In genomic region chr12:102368066-102368465, GRCm38 (mm10) we compare ENCODE assay signal across 14 mouse cellular contexts.
DNase-seq lines count a peak whose midpoint lies in the region; ATAC-seq and TF ChIP-seq lines count a peak whose summit lies in the region.
"Had no signal": no experiment of that assay in that cellular context is flagged by ENCODE, and none has a peak within 500 bp of the region (broad histone marks: within the 10 kb centered on the region; RNA-seq: fewer than 3 reads in every experiment).

No protein-coding gene starts in this region.

- 57% methylated on average over 7 of the region's 7 CpGs for WGBS in lung, adult 2 months
- WGBS in intestine, embryonic 15.5 days = 72% methylated on average over 7 of the region's 7 CpGs
- WGBS in heart, embryonic 11.5 days (ENCODE audit: insufficient replicate concordance) = 77% methylated on average over 7 of the region's 7 CpGs

- H3K4me1 ChIP-seq in lung, adult 2 months (ENCODE audit: control insufficient read depth, insufficient read depth, low read length) = peaks cover 2% of the 10 kb centered on the region; the same call in 1 of the 2 replicates
- peaks cover 8% of the 10 kb centered on the region for H3K4me1 ChIP-seq in intestine, embryonic 15.5 days (replicated peaks)
- H3K4me1 ChIP-seq in heart, embryonic 11.5 days (ENCODE audit: control insufficient read depth, insufficient read depth, low read length) = peaks cover 16% of the 10 kb centered on the region

- no peak overlapping the region for H3K4me2 ChIP-seq in intestine, embryonic 15.5 days (replicated peaks)
- no peak overlapping the region for H3K4me2 ChIP-seq in heart, embryonic 11.5 days
- H3K4me2 ChIP-seq: stomach, embryonic 15.5 days had no signal

- peak; percentile 88 for DNase-seq in CD4-positive helper T cell, adult 2 months (ENCODE audit: low read depth, low spot score)
- no peak for DNase-seq in lung, adult 2 months
- DNase-seq in spleen, postnatal 36 days (ENCODE audit: low spot score in 2 of 2) = peak; percentile 83 to 85
- DNase-seq in adrenal gland, postnatal 14 days = no peak
- no peak for DNase-seq in kidney, adult 18-20 months
- DNase-seq: adrenal gland, adult 2 months; cerebellum, postnatal 14 days; gastrocnemius, postnatal 10 days; left cerebral cortex, postnatal 4 days; midbrain, embryonic 14.5 days had no signal

- H3K4me3 ChIP-seq in lung, adult 2 months (replicated peaks; ENCODE audit: extremely low read depth, low read depth, low read length) = peak overlapping the region; percentile 14
- H3K4me3 ChIP-seq in intestine, embryonic 15.5 days (replicated peaks) = no peak overlapping the region
- H3K4me3 ChIP-seq in heart, embryonic 11.5 days (ENCODE audit: low read depth, low read length) = no peak overlapping the region
- H3K4me3 ChIP-seq: stomach, embryonic 15.5 days had no signal

- H3K9ac ChIP-seq in intestine, embryonic 15.5 days = no peak overlapping the region
- no peak overlapping the region for H3K9ac ChIP-seq in heart, embryonic 11.5 days (ENCODE audit: low read depth, low read length)
- H3K9ac ChIP-seq: stomach, embryonic 15.5 days had no signal

- no peak for TF ChIP-seq POLR2A in lung, adult 2 months (IDR thresholded peaks at IDR 0.05; ENCODE audit: borderline replicate concordance, extremely low read depth, low read depth, low read length)

- no peak for TF ChIP-seq CTCF in lung, adult 2 months (IDR thresholded peaks at IDR 0.05; ENCODE audit: insufficient read depth, low read length)

- H3K9me3 ChIP-seq in intestine, embryonic 15.5 days = no peaks in the 10 kb centered on the region
- H3K9me3 ChIP-seq in heart, embryonic 11.5 days (replicated peaks; ENCODE audit: control insufficient read depth, low read length) = no peaks in the 10 kb centered on the region
- H3K9me3 ChIP-seq: stomach, embryonic 15.5 days had no signal

- peak; percentile 81 for ATAC-seq in activated CD4-positive, CD25-positive, alpha-beta regulatory T cell, adult 4 months
- no peak for ATAC-seq in intestine, embryonic 15.5 days
- no peak for ATAC-seq in heart, embryonic 11.5 days (replicated peaks; ENCODE audit: insufficient number of reproducible peaks, low FRiP score, low TSS enrichment)

- H3K27me3 ChIP-seq in intestine, embryonic 15.5 days (replicated peaks) = no peaks in the 10 kb centered on the region
- no peaks in the 10 kb centered on the region for H3K27me3 ChIP-seq in heart, embryonic 11.5 days (ENCODE audit: control insufficient read depth, insufficient read depth, low read length)
- H3K27me3 ChIP-seq: stomach, embryonic 15.5 days had no signal

- peaks cover 5% of the 10 kb centered on the region for H3K36me3 ChIP-seq in intestine, embryonic 15.5 days
- no peaks in the 10 kb centered on the region for H3K36me3 ChIP-seq in heart, embryonic 11.5 days (ENCODE audit: control insufficient read depth, insufficient read depth, low read length)
- H3K36me3 ChIP-seq: stomach, embryonic 15.5 days had no signal

- no peak overlapping the region for H3K27ac ChIP-seq in intestine, embryonic 15.5 days
- no peak overlapping the region for H3K27ac ChIP-seq in heart, embryonic 11.5 days (ENCODE audit: low read depth, low read length)
- H3K27ac ChIP-seq: stomach, embryonic 15.5 days had no signal

Comparison
In these comparisons a context has a peak if more than half of its experiments do, and no peak if none do; other contexts are left out.
1. DNase-seq: peak in CD4-positive helper T cell, adult 2 months (single experiment) and spleen, postnatal 36 days (2 of 2); none in lung, adult 2 months (single experiment), adrenal gland, postnatal 14 days (single experiment) and kidney, adult 18-20 months (single experiment).